Mouse (Mus musculus) ovary, postnatal 10 days (tissue): ENCODE measurements around the gene Brinp2.

Experiments
- DNase-seq: peaks from one replicate; pipeline ENCODE4 v3.0.0; 2022; ENCODE audit warnings: low spot score

Brinp2 gene

DNA sequence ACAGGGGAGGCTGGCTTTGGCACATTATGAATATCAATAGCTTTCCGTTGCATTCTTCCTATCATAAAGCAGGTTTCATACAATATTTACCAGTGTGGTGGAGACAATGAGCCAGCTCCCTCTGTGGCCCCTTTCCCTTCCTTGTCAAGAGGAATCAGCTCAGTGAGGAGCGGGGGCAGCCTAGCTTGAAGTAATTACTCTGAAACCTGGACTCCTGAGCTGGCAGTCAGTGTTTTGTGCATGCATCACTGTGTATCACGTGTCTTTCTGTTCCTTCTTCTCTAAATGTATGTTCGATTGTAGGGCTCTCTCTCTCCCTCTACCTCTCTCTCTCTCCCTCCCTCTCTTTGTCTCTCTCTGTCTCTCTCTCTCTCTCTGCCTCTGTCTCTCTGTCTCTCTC is 135.1 kb downstream of the Brinp2 start:
- DNase-seq = no peak

GRCm38 (mm10) chr1:158220148-158220547 is 136.0 kb downstream of the Brinp2 start:
- no peak for DNase-seq

DNA sequence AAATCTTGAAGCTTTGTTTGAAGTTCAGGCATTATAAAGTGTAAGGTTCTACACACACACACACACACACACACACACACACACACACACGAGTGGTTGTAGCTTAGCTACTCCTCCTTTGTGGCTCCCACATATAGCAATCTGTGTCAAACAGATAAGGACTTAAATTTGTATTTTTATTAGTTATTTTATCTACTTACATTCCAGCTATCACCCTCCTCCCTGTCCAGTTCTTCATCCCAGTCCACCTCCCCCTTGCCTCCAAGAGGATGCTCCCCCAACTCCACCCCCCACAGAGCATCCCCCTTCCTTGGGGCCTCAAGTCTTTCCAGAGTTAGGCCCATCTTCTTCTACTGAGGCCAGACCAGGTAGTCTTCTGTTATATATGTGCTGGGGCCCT is 137.4 kb downstream of the Brinp2 start:
- DNase-seq = no peak

DNA sequence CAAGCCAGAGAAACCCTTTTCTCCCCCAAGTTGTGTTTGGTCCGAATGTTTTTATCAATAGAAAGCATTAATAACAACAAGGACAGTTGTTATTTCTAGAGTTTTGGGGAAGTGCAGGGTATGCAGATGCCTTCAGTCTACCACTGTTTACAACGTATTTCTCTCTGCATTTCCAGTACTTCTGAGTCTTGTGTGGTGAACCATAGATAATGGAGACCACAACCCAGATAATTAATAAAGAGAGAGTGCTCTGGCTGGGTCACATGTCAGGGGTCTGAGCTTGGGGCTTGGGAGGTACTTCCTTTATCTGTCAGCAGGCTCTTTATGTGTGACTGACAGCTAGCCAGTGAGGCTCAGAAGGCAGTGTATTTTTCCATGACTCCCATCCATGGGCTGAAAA is 137.8 kb downstream of the Brinp2 start:
- no peak for DNase-seq

DNA sequence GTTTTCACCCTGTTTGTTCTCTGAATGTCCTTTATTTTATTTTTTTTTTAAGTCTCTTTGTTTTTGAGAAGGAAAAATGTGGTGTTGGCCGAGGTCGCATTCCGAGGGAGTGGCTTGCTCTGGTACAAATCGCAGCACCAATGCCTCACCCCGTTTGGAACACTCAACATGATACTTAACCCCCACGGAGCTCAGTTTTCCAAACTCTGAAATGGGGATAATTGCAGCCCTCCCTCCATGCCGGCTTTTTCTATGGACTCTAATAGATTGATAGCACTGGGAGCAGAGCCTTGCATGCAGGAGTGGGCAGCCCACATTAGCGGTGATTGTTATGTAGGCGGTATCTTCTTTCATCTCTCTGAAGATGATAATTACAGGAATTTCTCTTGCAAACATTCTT is 140.5 kb downstream of the Brinp2 start:
- DNase-seq = no peak

GRCm38 (mm10) chr1:158214743-158215142 is 141.4 kb downstream of the Brinp2 start:
- DNase-seq = no peak

DNA sequence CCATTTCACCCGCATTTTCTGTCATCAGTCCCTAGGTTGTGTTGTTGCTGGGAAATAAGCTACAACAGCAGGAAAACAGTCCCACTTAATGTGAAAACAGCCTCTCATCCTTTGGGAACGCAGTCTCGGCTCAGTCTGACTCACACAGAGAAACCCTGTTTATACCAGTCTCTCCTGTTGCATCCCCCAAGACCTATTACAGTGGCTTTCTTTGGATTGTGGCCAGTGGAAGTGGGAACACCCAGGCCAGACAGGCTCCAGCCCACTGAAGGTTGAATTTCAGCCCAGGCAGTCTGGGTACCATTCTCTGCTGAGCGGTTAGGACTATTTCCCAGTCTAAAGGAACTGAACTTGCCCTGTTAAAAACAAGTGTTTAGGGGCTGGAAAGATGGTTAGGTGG is 142.4 kb downstream of the Brinp2 start:
- DNase-seq = no peak

DNA sequence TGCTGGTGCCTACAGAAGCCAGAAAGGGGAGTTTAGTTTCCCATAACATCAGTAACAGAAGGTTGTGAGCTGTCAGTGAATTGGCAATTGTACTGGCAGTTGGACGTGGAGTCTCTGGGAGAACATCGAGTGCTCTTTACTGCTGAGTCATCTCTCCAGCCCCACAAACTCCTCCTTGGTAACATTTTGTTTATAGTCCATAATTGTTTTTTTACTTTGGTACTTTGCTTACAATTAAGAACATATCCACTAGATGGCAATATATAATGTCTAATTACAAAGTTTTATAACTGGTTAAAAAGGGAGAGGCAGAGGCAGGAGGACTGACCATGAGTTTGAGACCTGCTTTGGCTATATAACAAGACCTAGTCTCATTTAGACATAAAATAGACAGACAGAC is 148.5 kb downstream of the Brinp2 start:
- DNase-seq = no peak

DNA sequence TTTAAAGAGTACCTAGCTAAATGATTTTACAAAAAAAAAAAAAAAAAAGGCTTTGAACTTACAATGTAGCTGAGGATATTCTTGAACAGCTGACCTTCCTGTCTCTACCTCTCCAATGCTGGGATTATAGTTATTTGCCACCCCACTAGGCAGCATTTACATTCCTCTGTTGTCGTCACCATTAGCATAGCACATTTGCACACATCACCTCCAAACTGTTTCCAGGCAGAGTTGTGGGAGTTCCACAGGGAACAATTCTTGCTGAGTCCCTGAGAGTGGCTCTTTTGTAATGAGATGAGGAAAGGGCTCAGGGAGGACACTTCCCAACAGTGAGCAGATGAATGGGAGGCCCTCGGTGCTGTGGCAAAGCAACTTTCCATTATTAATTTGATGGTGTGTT is 153.2 kb downstream of the Brinp2 start:
- no peak for DNase-seq
